Mouse (Mus musculus) lung, embryonic 14.5 days (tissue): ENCODE data around the gene Rpl4. TPM values are rescaled to one million over a fixed set of nuclear protein-coding genes. Genes with fewer than 3 reads are reported as not detected.
"Not testable (repeated sequence)": the region's sequence is repeated elsewhere in the genome, so short reads cannot be mapped to it uniquely, and the experiment has no call there.

ENCODE experiments used
- ATAC-seq: fragments of 200-750 bp; cut with Nextera tagmentation; 2 replicates; pipeline ENCODE4 v1.8.0; 2017; ENCODE audit warnings: mild to moderate bottlenecking, moderate TSS enrichment, moderate library complexity; ENCODE audit not compliant: insufficient read depth
- DNase-seq: peaks from one replicate; pipeline ENCODE4 v3.0.0-alpha.2; 2015
- H3K27ac ChIP-seq: fragments of 300-500 bp; sonication (generic); 2 replicates; pipeline ENCODE4 v1.5.1; 2014; ENCODE audit warnings: low read depth, mild to moderate bottlenecking, moderate library complexity
- H3K27me3 ChIP-seq: fragments of 300-500 bp; sonication (generic); 2 replicates; pipeline ENCODE4 v1.6.1; 2014; ENCODE audit warnings: low read length, control low read depth; ENCODE audit not compliant: insufficient read depth
- H3K36me3 ChIP-seq: fragments of 300-500 bp; sonication (generic); 2 replicates; pipeline ENCODE4 v1.6.1; 2014; ENCODE audit warnings: control low read depth; ENCODE audit not compliant: insufficient read depth
- H3K4me1 ChIP-seq: fragments of 300-500 bp; sonication (generic); 2 replicates; pipeline ENCODE4 v1.6.1; 2014; ENCODE audit warnings: antibody characterized with exemption, control low read depth; ENCODE audit not compliant: insufficient read depth
- H3K4me2 ChIP-seq: fragments of 300-500 bp; sonication (generic); 2 replicates; pipeline ENCODE4 v1.6.1; 2014; ENCODE audit warnings: mild to moderate bottlenecking
- H3K4me3 ChIP-seq: fragments of 300-500 bp; sonication (generic); 2 replicates; pipeline ENCODE4 v1.5.1; 2014; ENCODE audit warnings: low read depth, low read length
- H3K9ac ChIP-seq: fragments of 300-500 bp; sonication (generic); 2 replicates; pipeline ENCODE4 v1.6.1; 2014
- H3K9me3 ChIP-seq: fragments of 300-500 bp; sonication (generic); 2 replicates; pipeline ENCODE4 v1.6.1; 2016; ENCODE audit warnings: low read depth, low read length, control low read depth
- CTCF ChIP-seq: IDR thresholded peaks from 2 replicates; pipeline ENCODE4 v1.5.1; 2016; ENCODE audit warnings: antibody characterized with exemption, low read depth
- WGBS: fragments of 180-500 bp; shearing (Covaris S2); extraction: QIAGEN DNeasy Blood & Tissue Kit; methylation state at CpG from one replicate; pipeline ENCODE4 v1.1.7; 2014; 5-methylcytosine and 5-hydroxymethylcytosine counted together
- polyA plus RNA-seq: library from polyadenylated mRNA; unstranded; fragments of >200 nt; fragmentation: Nextera tagmentation; extraction: Ambion mirVana; gene quantifications from 2 replicates; pipeline ENCODE4 v1.2.1, GENCODE M21; 2014

Rpl4 gene
- polyA plus RNA-seq, 1 experiment from 2014 or later: 1,349 TPM

DNA sequence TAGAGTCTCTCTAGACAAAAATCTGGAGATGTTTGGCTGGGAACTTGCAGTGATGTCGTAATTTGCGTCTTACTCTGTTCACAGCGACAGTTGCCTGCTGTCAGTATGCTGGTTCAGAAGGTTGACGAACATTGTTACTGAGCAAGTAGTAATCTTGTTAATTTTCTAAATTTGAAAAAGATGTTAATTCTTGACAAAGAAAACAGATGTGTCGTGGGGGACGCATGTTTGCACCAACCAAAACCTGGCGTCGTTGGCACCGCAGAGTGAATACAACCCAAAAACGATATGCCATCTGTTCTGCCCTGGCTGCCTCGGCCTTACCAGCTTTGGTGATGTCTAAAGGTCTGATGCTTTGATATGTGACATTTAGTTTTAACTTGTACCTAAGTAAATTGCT, 2.2 kb downstream of the Rpl4 start:
- peak overlapping the region; percentile 64; the same call in 1 of the 2 replicates for H3K4me3 ChIP-seq
- peaks cover 6% of the 10 kb centered on the region; the same call in 1 of the 2 replicates for H3K4me1 ChIP-seq
- no peak overlapping the region for H3K27ac ChIP-seq
- no peaks in the 10 kb centered on the region for H3K27me3 ChIP-seq
- 83% methylated on average over 11 of the region's 11 CpGs for WGBS
- no peak for ATAC-seq
- H3K9ac ChIP-seq: no peak overlapping the region; the same call in 1 of the 2 replicates
- no peak for TF ChIP-seq CTCF
- no peaks in the 10 kb centered on the region for H3K9me3 ChIP-seq
- H3K4me2 ChIP-seq: peak overlapping the region; percentile 73
- peaks cover 52% of the 10 kb centered on the region for H3K36me3 ChIP-seq
- DNase-seq: no peak

DNA sequence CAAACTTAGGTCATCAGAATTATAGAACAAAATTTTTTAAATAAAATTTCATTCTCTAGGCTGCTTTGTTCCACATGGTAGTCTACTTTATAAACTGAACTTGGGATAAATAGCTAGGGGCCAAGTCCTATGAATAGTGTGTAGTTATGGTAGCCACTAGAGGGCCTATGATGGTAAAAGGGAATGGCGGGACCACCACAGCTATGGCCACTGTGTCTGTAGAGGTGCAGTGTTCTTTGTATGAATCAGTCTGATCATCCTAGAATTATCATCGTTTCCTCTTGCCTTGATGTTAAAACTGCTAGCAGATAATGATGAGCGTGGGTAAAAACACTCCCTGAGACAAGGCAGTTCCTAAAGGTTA, 5.4 kb downstream of the Rpl4 start:
- peak overlapping the region; percentile 87 for H3K27ac ChIP-seq
- WGBS: 44% methylated on average over 3 of the region's 3 CpGs
- peak; percentile 74 for DNase-seq
- peaks cover 82% of the 10 kb centered on the region for H3K36me3 ChIP-seq
- no peaks in the 10 kb centered on the region for H3K9me3 ChIP-seq
- H3K4me1 ChIP-seq: peaks cover 6% of the 10 kb centered on the region; the same call in 1 of the 2 replicates
- H3K9ac ChIP-seq: peak overlapping the region; percentile 65
- H3K4me2 ChIP-seq: peak overlapping the region; percentile 65
- peak; percentile 76 for ATAC-seq
- peak overlapping the region; percentile 61 for H3K4me3 ChIP-seq
- H3K27me3 ChIP-seq: no peaks in the 10 kb centered on the region
- peak; percentile 58 for TF ChIP-seq CTCF

GRCm38 (mm10) chr9:64178974-64179646, 5.9 kb downstream of the Rpl4 start, which contains the start of gene Snapc5:
Gene Snapc5 (plus strand): TSS chr9:64179274.
- DNase-seq (peak; percentile 98), ATAC-seq (peak; percentile 94)
- Histone ChIP-seq H3K4me3 (peak within 1 kb of the TSS; percentile 61), H3K4me2 (peak within 1 kb of the TSS; percentile 65), H3K9me3 (no peaks in the 10 kb centered on the region), H3K4me1 (peaks cover 6% of the 10 kb centered on the region; the same call in 1 of the 2 replicates), H3K36me3 (peaks cover 84% of the 10 kb centered on the region), H3K27me3 (no peaks in the 10 kb centered on the region), H3K27ac (peak within 1 kb of the TSS; percentile 87), H3K9ac (peak within 1 kb of the TSS; percentile 65)
- TF ChIP-seq CTCF: peak; percentile 64
- under 1% methylated on average over 35 of the region's 35 CpGs for WGBS

GRCm38 (mm10) chr9:64183295-64183694, 10.1 kb downstream of the Rpl4 start:
- H3K4me1 ChIP-seq, H3K27ac ChIP-seq, H3K4me3 ChIP-seq, H3K27me3 ChIP-seq, H3K9me3 ChIP-seq, DNase-seq, ATAC-seq, H3K4me2 ChIP-seq, H3K9ac ChIP-seq: not testable (repeated sequence)
- peaks cover 68% of the 10 kb centered on the region for H3K36me3 ChIP-seq
- WGBS: 93% methylated on average over 5 of the region's 5 CpGs

DNA sequence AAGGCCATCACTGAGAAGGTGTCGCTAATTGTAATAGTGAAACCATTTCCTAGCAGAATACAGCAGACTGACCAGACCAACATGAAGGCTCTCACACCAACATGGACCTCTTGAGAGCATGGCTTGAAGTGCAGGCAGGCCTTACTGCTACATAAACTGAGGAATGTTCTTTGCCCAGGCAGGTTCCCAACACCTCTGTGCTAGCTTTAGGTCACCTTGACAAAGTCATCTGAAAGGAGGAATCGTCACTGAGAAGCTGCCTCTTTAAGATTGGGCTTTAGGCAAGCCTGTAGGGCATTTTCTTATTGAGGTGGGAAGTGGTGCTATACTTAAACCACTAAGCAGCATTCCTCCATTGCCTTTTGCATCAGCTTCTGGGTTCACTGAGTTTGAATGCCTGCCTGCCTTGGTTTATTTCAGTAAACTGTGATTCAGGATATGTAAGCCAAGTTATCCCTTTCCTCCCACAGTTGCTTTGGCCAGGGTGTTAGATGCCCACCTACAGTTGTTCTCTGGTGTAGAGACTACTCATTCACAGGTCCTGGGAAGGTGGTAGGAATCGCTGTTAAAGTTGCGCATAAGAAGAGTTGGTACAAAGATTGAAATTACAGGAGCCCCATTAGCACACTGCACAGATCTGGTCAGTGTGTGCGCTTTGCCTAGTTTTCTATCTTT, 11.1 kb downstream of the Rpl4 start:
- WGBS: 90% methylated on average over 5 of the region's 5 CpGs
- DNase-seq: no peak
- Histone ChIP-seq H3K27me3 (no peaks in the 10 kb centered on the region), H3K4me3 (no peak overlapping the region), H3K36me3 (peaks cover 70% of the 10 kb centered on the region), H3K9ac (no peak overlapping the region), H3K9me3 (no peaks in the 10 kb centered on the region), H3K4me2 (no peak overlapping the region), H3K4me1 (peaks cover 3% of the 10 kb centered on the region; the same call in 1 of the 2 replicates), H3K27ac (no peak overlapping the region)
- no peak for ATAC-seq
- no peak for TF ChIP-seq CTCF

DNA sequence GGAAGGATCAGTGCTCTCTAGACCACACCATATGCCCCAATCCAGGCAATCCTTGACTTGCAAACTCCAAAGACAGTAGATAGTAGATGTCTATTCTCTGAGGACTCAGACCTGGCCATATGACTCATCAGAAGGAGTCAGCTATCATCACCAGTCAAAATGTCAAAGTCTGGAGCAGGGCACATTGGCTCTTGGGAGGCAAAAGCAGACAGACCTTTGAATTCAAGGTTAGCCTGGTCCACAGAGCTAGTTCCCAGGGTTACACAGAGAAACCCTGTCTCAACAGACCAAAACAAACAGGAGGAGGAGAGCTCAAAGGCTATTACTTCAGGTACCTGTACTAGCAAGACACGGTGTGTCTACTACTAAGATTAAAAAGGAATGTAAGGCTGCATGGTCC, 20.7 kb downstream of the Rpl4 start:
- 93% methylated on average over 1 of the region's 1 CpGs for WGBS
- Histone ChIP-seq H3K27me3 (no peaks in the 10 kb centered on the region), H3K4me2 (no peak overlapping the region), H3K27ac (no peak overlapping the region), H3K9ac (no peak overlapping the region), H3K9me3 (no peaks in the 10 kb centered on the region), H3K4me1 (no peaks in the 10 kb centered on the region), H3K4me3 (no peak overlapping the region), H3K36me3 (peaks cover 44% of the 10 kb centered on the region)
- ATAC-seq: no peak
- DNase-seq: no peak
- TF ChIP-seq CTCF: no peak

DNA sequence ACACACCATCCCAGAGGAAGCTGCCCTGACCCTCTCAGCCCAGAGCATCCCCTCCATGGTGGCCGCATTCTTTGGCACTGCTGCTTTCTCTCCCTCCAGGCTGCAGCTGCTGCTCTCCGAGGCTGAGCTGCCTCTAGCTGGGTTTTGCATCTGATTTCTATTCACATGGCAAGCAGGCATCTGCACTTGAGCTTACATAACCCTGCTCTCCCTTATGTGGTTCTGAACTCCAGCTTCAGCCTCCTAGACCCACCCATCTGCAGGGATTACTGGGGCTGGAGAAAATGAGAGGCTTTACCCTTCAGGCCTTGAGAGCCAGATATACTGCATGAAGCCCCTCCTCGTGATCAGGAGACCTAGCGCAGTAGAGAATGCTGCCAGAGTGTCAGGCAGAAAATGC, 22.4 kb downstream of the Rpl4 start:
- ATAC-seq (no peak), DNase-seq (no peak)
- Histone ChIP-seq H3K9me3 (no peaks in the 10 kb centered on the region), H3K36me3 (peaks cover 37% of the 10 kb centered on the region; the same call in 1 of the 2 replicates), H3K4me1 (no peaks in the 10 kb centered on the region), H3K9ac (no peak overlapping the region), H3K4me2 (no peak overlapping the region), H3K27ac (no peak overlapping the region), H3K27me3 (no peaks in the 10 kb centered on the region), H3K4me3 (no peak overlapping the region)
- WGBS: 77% methylated on average over 4 of the region's 4 CpGs
- TF ChIP-seq CTCF: no peak
